Mouse (Mus musculus) CD4-positive naive resting alpha-beta T cell, adult 76 days (primary cell): ENCODE data around the gene Ttll4. TPM values are rescaled to one million over a fixed set of nuclear protein-coding genes. Genes with fewer than 3 reads are reported as not detected.

ENCODE experiments used
- total RNA-seq: library from RNA; stranded (reverse); gene quantifications from one replicate; pipeline ENCODE4 v1.2.4, GENCODE M21; 2023

Ttll4 gene
- 54.8 TPM for total RNA-seq

DNA sequence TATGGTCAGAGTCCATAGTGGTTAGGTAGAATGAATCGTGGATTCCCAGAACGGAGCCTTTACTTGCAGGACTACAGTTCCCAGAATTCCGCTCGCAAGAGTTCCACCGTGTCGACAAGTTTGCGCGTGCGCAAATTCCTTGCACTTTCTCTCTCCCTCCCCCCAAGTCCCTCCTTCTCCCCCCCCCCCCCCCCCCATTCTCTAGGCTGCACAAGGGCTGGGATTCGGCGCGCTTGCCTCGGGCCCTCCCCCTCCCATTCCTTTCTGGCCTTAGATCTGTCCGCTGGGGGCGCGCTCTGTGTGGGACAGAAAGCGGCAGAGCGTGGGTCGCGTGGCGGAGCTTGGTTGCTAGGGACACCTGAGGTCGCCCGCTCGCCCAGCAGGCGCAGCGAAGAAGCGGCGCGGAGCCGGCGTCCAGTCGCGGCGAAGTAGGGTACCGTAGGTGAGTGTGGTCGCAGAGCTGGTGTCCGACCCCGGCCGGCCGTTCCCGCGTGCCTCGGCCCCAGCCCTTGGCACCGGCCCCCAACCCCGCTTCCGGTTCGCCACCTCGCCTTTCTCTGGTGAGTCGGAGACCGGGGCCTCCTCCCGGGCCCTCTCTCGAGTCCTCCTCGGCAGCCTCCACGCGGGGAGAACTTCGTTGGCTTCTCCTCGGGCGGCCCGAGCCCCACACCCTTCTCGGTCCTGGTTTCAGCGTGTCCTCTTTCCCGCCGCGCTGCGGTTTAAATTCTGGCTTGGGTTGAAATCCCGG is at the start of gene Ttll4:
Gene Ttll4 (plus strand): TSS at position 298 of the 748 bp plus-strand sequence.

GRCm38 (mm10) chr1:74713099-74713858 is 51.7 kb downstream of the Ttll4 start, which contains the start of gene Cyp27a1:
Gene Cyp27a1 (plus strand): TSS chr1:74713574.

DNA sequence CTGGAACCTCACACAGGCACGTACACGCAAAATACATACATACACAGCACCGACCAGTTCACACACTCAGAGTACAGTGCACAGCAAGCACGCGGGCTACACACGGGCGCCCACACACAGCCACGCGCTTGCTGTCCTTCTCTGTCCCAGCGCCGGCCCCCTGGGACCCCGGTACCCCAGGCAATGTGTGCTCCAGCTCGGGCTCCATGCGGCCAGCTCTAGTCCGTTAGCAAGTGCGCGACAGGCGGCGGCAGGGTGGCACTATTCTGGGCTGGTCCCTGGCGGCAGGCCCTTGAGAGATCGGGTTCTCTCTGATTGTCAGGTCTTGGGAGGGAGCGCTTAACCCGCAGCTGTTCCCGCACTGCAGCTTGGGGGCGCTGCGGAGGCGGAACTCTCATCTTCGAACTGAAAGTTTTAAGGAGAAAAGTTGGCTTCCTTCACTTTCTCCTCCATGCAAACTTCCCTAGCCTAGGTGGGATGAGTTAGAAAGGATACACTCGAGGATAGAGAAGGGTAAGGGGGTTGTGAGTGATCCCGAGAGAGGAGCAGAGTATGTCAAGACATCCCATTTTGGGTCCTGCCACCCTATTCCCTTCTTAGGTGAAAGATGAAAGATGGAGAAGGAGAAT is 87.2 kb downstream of the Ttll4 start, which contains the start of gene Prkag3:
Gene Prkag3 (minus strand): TSS at position 579 of the 629 bp plus-strand sequence.

Other genes with a start within 250 kb of the Ttll4 start
- gene Cnot9, start 155.7 kb upstream of the Ttll4 start, total RNA-seq = 27.1 TPM
- gene Plcd4, start 118.9 kb upstream of the Ttll4 start, total RNA-seq = 0.88 TPM
- gene Usp37, start 117.5 kb upstream of the Ttll4 start, total RNA-seq = 33.8 TPM
- 45.9 TPM for gene Zfp142, start 73.5 kb upstream of the Ttll4 start, total RNA-seq
- 6.5 TPM for gene Bcs1l, start 73.5 kb upstream of the Ttll4 start, total RNA-seq
- 31.7 TPM for gene Rnf25, start 60.3 kb upstream of the Ttll4 start, total RNA-seq
- gene Stk36, start 60.3 kb upstream of the Ttll4 start, total RNA-seq = not detected
- 3.5 TPM for gene Cyp27a1, start 51.8 kb downstream of the Ttll4 start, total RNA-seq
- gene Prkag3, start 87.5 kb downstream of the Ttll4 start, total RNA-seq = not detected
- gene Wnt6, start 110.1 kb downstream of the Ttll4 start, total RNA-seq = not detected
- gene Wnt10a, start 129.8 kb downstream of the Ttll4 start, total RNA-seq = 0.62 TPM
- gene Cdk5r2, start 193.2 kb downstream of the Ttll4 start, total RNA-seq = not detected
- gene Fev, start 223.7 kb downstream of the Ttll4 start, total RNA-seq = not detected
- not detected for gene Cryba2, start 231.4 kb downstream of the Ttll4 start, total RNA-seq